Mouse (Mus musculus): ENCODE measurements around the gene Ppwd1.
A peak's percentile ranks its signal among the peaks of the same experiment; 100 is the strongest.
"Not testable (repeated sequence)": the region's sequence is repeated elsewhere in the genome, so short reads cannot be mapped to it uniquely, and the experiment has no call there.

The Ppwd1 gene

GRCm38 (mm10) chr13:104228384-104229066 lies at the start of gene Ppwd1, which contains the start of gene Cenpk:
Gene Ppwd1, minus strand, starts transcription at chr13:104228843.
Gene Cenpk, plus strand, starts transcription at chr13:104228611.
- peak; percentile 91 to 93 for DNase-seq

DNA sequence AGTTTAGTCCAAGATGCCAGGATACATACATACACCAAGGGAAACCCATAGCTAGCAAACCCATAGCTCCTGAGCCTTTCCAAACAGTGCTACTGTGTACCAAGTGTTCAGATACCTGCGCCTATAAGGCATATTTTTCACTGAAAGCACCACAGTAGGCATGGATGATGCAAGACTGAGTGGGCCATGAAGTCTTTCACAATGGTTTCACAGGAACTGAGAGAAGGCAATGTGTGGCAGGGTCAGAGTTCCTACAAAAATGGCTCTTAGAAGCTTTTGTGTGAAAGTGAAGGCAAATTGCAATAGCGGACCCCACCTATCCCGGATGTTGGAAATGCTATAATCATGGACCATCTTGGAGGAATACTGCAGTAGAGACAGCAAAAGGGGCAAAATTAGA lies 30.4 kb upstream of the Ppwd1 start:
- no peak for DNase-seq

DNA sequence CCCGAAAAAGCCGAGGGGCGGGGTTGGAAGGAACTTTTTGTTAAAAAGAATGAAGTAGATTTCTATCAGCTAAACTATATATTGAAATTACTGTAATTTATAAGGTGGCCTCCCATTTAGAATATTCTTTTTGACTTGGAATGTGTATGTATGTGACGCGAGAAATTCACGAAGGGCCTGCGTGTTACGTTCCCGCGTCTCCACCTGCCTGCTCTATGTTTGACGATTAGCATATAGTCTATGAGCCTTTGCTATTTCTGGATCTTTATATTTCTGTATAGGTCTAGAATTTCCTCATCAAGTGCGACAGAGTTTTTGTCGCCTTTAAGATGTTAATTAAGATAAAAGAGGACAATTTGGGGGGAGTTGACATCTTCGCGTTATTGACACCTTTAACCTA lies 538 bp upstream of the Ppwd1 start:
- DNase-seq: no peak

GRCm38 (mm10) chr13:104227478-104227877 lies 1.2 kb downstream of the Ppwd1 start:
- DNase-seq: no peak

DNA sequence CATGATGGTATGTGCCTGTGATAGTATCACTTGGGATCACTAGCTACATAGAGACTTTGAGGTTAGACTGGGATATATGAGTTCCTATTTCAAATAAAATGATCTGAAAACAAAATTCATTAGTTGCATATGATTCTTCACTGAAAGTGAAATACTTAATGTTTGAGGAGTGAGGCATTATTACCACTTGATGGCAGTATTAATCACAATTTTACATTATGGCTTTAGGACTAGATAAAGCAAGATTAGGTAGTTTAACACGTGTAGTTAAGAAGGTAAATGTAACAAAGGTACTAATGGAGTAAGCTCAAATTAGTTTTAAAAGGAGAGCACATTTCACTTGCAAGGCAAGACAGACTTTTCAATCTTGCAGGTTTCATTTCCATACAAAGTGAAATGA lies 24.3 kb downstream of the Ppwd1 start:
- no peak for DNase-seq

DNA sequence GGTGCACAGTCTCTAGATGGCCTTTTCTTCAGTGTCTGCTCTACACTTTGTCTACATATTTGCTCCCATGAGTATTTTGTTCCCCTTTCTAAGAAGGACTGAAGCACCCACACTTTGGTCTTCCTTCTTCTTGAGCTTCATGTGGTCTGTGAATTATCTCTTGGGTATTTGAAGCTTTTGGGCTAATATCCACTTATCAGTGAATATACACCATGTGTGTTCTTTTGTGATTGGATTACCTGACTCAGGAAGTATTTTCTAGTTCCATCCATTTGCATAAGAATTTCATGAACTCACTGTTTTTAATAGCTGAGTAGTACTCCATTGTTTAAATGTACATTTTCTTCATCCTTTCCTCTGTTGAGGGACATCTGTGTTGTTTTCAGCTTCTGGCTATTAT lies 32.8 kb downstream of the Ppwd1 start:
- not testable (repeated sequence) for DNase-seq

DNA sequence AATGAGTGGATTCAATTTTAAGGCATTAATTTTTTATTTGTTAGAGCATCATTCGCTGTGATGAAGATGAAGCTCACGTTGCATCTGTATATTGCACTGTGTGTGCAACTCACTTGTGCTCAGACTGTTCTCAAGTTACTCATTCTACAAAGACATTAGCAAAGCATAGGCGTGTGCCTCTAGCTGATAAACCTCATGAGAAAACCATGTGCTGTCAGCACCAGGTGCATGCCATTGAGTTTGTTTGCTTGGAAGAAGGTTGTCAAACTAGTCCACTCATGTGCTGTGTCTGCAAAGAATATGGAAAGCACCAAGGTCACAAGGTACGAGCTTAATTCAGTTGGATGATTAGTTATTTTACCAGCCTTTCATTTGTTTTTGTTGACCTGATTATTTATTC lies 41.3 kb downstream of the Ppwd1 start:
- DNase-seq: no peak

DNA sequence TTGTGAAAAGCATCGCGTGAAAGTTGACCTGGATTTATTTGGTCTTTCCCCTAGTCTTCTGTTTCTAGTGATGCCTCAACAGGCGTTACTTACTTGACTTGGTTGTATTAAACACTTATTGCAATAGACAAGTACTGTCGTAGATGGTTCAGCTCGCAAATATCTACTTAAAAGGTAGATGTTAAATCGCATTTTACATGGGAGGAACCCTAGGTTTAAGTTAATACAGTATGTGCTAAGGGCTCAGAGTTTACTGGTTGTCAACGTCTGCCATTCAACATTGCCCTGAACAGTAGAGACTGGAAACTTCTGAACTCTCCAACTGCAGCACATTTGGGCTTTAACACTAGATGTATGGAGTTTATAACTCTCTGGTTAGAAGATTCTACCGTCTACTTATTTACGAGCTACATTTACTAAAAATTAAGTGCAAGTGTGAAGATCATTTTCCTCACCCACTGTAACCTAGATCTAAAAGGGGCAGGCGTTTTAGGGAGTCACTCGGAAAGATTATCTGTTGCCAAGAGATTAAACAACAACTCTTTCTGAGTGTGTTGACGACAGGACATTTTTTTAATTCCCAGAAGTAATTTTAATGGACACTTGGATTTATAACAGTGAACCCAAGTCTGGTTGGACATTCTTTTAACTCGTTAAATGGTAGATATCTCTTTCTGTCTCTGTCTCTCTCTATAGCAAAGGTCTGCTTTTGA lies 49.3 kb downstream of the Ppwd1 start:
- DNase-seq: no peak

DNA sequence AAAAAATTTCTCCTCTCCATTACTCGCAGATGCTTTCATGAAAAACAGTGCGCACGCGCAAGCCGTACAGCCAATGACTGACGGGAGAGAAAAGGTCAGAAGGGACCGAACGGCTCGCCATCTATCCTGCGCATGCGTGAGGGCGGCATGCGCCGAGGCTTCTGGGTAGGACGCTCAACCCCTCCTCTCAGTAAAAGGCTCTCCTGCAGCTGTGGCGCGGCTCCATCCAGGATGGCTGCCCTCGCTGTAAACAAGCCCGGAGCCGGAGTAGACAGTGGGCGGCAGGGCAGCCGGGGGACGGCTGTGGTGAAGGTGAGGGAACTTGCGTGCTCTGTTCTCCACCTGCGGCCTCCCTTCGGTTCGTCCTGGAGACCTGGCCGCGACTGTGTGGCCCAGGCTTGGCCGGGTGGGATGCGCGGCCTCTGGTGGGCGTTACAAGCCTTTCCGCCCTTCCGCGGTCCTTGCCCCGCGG lies 50.0 kb downstream of the Ppwd1 start, which contains the start of gene Trim23:
Gene Trim23 (plus strand): TSS at position 148 of the 472 bp plus-strand sequence.
- DNase-seq: peak; percentile 96 to 98

- DNase-seq: peak in 1 of 2 experiments; percentile 22
Observed at GRCm38 (mm10) chr13:104177796-104178649, 50.6 kb downstream of the Ppwd1 start, which contains the start of gene Trappc13. Gene Trappc13, minus strand, starts transcription at chr13:104178469.

- DNase-seq: no peak
Observed at GRCm38 (mm10) chr13:104176874-104177273, 51.8 kb downstream of the Ppwd1 start.

- no peak for DNase-seq
Observed at GRCm38 (mm10) chr13:104172498-104172897, 56.1 kb downstream of the Ppwd1 start.

DNA sequence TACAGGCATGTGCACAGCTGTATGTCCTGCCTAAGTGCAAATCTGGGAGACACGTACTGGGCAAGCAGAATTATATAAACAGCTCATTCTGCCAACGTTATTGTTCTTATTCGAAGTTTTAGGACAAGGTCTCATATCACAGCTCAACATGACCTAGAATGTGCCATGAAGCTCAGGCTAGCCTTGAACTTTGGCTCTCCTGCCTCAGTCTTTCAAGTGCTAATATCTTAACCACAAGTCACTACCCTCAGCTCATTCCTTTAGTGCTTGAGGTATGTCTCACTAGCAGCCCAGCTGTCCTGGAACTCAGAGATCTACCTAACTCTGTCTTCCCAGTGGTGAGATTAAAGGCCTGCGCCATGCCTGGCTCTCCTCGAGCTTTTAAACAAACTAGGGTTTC lies 56.9 kb downstream of the Ppwd1 start:
- no peak for DNase-seq

- no peak for DNase-seq
Observed at GRCm38 (mm10) chr13:104155686-104156085, 73.0 kb downstream of the Ppwd1 start.
